Mouse (Mus musculus) frontal cortex, adult (tissue): ENCODE data around the gene Xrcc3.
A peak's percentile ranks its signal among the peaks of the same experiment; 100 is the strongest.

Experiments used
- ATAC-seq: cut with Nextera tagmentation; 2 replicates; pipeline ENCODE4 v1.9.2; 2017; ENCODE audit warnings: mild to moderate bottlenecking, moderate library complexity, mixed read lengths; ENCODE audit not compliant: low TSS enrichment

Xrcc3 gene

DNA sequence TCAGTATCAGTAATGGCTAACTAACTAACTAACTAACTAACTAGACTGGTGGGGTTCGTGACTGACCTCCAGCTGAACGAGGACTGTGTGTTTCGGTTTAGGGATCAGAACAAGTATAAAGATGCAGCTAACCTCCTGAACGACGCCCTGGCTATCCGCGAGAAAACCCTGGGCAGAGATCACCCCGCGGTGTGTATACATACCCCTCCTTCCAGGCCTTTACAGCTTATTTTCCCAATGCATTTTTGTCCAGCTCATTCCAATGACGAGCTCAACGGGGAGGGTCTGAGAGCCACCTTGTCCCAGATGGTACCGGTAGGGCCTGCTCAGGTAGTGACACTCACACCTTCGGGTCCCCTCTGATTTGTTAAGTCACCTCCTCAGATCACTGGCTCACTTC lies 35.8 kb downstream of the Xrcc3 start:
- no peak for ATAC-seq

DNA sequence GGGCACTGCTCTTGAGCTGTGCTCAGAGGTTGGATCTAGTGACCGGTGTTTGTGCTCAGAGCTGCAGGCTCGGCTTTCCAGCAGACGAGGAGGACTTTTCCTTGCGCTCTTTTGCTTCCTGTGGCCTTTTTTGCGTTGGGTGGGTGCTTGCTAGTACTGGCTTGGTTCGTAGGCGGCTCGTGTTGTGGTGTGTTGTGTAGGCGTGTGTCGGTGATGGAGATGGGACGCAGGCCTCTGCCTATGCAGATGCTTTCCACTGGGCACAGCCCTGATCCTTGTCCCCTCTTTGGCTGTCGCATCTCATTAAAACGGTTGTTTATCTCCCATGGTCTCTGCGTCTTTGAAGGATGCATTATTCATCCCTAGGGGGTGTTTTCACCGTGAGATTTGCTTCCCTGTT lies 38.8 kb downstream of the Xrcc3 start:
- ATAC-seq, result peak; percentile 51

DNA sequence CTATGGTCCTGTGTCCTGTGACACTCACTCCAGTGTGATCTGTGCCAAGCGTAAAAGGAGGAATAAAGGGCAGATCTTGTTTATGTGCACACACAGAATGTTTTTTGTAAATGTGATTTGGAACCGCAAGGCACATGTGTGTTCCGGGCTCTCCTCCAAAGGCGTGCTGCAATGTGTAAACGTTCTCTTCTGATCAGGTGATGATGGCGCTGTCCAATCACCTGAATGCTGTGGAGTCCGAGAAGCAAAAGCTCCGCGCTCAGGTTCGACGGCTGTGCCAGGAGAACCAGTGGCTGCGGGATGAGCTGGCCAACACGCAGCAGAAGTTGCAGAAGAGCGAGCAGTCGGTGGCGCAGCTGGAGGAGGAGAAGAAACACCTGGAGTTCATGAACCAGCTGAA lies 39.5 kb downstream of the Xrcc3 start:
- ATAC-seq, result no peak

DNA sequence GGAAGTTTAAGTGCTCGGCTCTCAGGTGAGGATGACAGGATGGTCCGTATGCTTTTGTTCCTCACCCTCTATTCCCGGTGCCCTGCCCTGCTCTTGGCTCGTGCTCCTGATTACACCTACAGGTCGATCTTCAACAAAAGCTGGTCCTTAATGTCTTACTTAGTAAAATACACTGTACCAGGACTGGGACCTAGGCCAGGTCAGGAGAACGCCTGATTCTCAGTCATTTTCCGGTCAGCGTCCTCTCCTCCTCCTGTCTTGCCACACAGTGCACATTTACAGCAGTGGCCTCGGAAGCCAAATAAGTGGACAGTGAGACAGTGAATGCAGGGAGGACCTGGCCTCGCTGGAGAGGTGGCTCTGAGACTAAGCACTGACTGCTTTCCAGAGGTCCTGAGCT lies 43.0 kb downstream of the Xrcc3 start:
- ATAC-seq, result no peak

DNA sequence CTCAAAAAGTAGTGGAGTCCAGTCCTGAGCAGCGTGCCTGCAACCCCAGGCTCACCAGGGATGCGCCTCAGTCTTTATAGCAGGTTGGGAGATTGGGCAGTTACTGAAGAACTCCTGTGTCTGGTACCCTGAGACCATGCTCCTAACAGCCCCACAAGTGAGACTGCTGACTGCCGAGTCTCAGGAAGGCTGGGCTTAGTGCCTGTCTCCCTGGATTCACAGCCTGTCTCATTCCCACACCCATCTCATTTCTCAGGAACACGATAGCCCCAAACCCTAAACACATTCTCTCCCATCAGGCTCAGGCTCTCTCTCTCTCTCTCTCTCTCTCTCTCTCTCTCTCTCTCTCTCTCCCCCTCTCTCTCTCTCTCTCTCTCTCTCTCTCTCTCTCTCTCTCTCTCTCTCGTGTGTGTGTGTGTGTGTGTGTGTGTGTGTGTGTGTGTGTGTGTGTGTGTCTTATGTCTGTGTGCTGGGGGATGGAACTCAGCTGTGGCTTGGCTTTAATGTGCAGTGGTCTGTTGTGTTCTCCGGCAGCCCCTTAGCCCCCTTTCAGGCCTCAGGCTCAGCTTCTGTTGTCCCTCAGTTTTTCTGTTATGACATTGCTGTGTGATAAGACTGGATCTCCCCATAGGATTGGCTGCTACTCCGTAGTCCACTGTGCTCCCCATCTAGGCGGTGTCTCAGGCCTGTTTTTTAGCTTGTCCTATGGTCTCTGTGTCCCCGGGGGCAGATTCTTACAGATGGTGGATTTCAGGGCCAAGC lies 43.7 kb downstream of the Xrcc3 start:
- peak; percentile 25; the same call in 1 of the 2 replicates for ATAC-seq

DNA sequence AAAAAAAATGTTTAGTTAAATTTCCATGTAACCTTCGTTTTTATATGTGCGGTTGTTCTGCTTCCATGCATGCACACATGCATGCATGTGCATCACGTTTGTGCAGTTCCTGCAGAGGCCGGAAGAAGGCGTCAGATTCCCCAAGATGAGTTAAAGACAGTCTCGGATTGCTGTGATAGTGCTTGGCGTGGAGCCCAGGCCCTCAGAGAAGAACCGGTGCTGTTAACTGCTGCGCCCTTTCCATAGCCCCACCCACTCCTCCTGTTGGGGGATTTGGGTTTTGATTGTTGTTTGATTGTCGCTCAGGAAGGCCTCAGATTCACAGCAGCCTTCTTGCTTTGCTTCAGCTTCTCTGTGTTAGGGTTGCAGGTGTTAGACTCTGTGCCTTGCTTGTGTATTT lies 44.4 kb downstream of the Xrcc3 start:
- no peak for ATAC-seq

DNA sequence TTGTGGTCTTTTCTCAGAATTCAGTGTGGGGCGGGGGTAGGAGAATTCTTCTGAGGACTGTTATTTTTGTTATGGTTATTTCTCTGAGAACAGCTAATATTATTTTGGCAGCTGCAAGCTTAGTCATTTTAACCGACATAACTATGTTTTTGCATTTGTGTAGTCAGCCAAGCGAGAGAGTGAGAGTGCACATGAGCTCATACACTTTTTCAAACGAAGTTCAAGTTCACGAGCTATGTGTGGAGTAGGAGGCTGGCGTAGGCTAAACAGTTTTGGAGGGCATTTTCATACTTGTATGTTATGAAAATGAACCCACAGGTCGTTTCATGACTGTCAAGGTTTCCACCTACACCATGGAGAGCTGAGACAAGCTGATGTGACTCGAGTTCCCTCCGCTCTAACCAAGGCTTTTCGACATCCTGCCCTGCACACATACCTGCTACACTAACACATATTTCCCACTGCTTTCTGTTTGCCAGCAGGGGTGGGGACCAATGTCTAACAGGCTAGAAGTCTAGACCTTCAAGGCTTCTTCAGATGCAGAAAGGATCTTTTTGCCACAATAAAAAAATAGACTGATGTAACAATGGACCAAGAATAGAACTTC lies 45.2 kb downstream of the Xrcc3 start:
- ATAC-seq, result no peak

DNA sequence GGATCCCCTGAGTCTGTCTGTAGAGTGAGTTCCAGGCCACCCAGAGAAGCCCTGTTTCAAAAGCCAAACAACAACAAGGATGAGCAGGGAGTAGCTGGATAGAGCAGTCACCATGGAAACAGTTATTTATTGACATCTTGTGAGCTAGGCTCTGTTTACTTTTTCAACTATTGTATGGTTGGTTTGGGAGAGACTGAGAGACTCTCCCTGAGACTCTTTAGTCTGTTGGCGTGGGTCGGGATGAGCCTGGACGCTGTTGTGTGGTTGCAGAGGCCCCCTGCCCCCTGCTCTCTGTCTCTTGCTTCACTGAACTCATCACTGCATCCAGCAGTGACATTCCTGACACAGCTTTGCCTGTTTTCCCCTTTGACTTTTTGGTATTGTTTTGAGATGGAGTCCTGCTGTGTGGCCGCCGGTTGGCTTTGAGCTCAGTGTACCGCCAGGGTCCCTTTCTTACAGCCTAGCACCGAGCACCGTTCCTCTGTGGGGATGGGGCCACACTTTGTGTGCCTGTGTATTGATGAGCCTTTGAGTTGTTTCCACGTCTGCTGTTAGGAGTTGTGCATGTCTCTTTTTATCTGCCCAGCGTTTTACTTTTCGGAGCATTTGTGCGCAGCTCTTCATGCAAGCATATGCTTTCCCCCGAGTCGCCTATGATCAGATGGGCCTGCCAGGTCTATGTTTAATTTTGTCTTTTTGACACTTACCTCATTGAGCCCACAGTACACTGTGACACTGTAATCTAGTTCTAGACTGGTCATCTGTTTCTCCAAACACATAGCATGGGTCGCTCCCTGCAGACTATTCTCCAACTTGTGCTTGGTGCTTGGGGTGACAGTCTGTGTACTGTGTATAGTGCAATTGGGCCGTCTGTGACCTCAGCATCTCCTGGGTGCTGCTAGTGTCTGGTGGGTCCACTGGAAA lies 47.1 kb downstream of the Xrcc3 start:
- ATAC-seq, result peak; percentile 32; the same call in 1 of the 2 replicates

DNA sequence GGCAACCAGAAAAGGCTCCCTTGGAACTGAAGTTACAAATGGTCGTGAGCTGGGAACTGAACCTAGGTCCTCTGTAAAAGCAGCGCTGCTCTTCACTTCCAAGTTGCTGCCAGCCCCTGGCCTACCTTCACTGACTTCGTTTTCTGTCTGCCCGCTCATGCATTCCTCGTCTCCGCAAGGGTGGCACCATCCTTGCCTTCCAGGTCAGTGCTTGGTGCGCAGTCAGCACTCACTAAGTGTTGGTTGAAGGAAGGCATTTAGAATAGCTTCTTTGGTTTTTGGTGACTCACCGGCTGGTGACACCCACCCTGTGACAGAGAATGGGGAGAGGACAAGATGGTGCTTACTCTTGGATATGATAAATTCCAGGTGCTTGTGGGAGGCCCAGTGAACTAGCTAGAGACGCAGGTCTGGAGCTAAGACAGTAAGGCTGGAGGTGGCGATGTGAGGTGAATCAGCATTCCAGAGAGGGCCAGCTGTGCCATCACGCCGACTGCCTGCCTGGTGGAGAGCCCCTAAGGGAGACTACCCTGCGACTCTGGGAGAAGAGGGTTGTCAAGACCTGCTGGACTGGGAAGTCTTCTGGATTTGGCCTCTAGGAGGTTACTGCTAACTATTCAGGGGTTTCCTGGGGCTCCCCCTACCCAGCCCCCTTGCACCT lies 50.9 kb downstream of the Xrcc3 start:
- ATAC-seq, result peak; percentile 11; the same call in 1 of the 2 replicates

DNA sequence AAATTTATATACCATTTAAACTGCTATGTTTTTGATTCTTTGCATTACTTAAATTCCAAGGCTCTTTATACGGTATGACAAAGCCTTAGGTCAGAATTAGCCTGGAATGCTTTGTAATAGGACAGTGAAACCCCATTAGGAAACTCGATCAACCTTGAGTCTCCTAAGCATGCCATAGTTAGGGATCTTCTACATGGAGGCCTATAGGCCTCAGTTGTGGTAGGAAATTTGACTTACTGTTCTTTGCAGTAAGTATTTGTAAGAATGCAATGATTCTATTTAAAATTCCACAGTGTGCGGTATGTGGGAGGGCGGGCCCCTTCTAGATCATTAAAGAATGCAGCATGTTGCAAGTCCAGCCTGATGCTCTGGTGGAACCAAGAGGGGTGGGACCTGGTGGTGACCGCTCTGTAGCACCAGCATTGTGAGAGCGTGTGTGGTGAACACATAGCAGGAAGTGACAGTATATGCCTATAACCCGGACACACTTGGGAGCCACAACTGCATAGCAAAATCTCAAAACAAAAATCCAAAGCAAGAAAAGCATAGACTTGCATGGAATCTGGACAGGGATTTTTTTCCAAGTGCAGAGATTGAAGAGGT lies 53.3 kb downstream of the Xrcc3 start:
- ATAC-seq, result no peak

DNA sequence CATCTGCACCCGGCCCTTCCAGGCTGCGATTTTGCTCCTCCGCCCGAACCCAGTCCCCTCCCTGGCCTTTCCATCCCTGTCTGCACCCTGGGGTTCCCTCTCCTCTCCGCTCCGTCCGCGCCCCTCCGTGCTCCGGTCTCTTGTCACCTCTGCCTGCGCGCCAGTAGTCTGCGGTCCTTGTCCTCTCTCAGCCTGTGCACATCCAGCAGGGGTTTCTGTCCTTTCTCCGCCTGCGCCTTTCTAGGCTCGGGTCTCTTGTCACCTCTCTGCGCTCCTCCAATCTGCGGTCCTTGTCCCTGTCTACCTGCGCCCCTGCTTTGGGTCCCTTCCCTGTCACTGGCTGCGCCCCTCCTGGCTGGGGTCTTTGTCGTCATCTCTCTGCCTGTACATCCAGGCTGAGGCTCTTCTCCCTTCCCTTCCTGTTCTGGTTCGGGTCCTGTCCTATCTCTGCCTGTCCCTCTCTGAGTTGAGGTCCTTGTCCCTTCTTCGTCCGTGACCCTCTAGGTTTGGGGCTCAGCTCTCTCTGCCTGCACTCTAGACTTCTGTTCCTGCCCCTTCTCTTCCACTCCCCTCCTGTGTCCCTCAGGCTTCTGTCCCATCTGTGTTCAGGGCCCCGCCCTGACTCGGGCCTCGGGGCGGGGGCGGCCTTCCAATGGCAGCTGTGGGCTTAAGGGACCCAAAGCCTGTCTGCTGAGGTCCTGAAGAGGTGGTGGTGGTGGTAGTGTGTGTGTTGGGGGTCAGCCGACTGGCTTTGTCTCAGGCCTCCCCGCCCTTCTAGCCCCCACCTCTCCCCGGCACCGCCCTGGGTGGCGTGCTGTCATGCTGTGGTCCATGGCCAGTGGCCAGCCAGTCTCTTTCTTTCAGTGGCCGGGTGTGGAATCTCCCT lies 54.3 kb downstream of the Xrcc3 start:
- ATAC-seq, result peak; percentile 22; the same call in 1 of the 2 replicates

DNA sequence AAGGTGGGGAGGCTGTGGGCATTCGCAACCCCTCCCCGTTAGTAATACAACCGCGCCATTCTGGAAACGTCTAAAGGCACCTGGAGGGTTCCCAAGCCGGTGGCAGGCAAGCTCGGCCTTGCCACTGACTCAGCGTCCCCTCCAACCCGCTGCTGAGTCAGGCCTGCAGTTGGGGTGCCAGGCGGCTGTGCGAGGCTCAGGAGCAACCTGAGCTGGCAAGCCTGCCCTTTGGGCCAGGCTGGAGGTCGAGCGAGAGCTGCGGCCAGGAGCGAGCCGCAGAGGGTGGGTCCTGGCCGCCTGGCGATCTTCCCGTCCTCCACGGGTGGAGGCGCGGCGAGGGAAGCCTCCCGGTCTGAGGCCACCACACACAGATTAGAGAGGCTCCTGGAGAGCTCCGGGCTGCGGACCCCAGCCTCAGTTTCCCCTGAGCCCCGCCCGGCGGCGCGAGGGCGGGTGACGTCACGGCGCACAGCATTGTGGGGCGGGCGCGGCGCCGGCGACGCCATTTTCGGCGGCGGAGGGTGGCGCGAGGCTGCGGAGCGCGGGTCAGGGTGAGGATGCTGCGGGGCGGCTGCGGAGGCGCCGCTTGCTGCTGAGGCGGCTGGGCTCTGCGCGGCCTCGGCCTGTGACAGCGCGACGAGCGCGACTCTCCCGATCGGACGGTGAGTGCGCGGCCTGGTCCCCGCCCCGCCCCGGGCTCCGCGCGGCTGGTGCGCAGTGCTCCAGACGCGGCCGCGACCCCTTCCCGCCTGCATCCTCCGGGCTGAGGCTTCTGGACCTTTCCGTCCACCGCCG lies 55.1 kb downstream of the Xrcc3 start, which contains the start of gene Klc1:
TSS of gene Klc1 (plus strand) at position 469 of the 795 bp plus-strand sequence.
- ATAC-seq, result peak; percentile 53

DNA sequence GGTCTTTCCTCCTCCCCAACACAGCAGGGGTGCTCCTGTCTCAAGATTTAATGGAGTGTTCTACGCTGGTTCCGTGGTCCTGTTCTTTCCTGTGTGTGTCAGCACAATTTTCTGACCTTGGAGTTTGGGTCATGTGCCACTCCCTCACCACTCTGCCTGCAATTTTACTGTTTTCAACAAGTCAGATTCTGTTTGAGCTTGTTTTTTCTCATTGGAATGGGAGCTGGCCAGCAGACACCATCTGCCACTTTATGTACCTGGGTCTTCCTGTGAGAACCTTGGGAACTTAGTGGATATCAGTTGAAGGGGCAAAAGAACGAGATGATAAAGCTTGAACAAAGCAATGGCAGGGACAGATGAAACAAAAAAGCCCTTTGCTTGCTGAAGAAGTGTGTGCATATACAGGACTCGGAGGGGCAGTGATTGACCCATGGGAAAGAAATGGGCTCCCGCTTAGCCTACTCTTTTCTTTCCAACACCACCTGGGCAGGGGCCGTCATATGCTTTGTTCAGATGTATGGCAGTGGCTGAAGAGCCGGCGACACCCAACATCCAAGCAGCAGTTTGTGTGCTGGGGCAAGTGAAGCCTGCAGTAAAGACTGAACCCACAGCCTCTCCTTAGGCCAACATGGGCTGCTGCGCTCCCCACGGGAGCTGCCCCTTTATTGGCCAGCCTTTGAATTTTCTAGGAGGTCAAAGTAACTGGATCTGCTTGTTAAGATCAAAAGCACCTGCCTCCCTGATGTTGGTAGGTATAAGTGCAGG lies 55.9 kb downstream of the Xrcc3 start:
- ATAC-seq, result no peak

DNA sequence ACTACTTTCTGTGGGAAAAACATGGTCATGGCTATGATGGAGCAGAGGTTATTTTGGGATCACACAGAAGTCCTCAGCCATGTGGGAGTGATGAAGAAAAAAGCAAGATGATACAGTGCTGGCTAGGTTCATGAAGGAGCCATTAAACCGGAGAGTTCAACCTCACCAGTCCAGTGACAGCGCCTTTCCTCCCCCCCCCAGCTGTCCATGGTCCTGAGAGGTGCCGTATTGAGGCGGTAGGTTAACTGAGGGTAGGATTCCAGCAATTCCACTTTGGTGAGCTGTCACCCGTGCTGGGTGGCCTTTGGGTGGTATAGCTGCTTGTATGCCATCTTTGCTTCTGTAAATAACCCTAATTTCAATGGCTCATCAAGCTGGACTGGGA lies 57.0 kb downstream of the Xrcc3 start:
- no peak for ATAC-seq

DNA sequence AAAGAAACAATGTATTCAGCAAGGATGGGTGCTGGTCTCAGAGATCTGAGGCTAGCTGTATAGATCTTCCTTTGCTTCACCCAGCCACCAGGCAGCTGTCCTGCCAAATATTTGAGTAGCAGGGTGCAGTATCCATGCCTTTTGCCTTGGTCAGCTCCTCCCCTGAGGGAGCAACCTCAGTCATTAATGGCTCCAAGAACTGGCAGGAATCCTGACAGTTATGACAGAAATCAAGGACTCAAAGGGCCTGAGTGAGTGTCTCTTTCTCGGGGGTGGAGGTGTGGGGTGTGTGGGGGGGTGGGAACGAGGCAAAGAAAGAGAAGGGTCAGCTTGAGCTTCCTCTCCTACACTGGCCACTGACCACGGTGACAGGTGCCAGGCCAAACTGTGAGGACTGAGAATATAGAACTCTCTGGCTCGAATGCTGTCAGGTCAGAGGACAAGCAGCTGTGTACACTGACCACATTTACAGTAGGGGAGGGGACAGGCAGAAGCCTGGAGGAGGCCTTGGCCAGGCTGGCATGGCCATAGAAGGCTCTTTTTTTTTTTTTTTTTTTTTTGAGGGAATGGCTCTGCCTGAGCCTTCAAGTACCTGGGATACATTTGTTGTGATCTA lies 57.5 kb downstream of the Xrcc3 start:
- no peak for ATAC-seq

DNA sequence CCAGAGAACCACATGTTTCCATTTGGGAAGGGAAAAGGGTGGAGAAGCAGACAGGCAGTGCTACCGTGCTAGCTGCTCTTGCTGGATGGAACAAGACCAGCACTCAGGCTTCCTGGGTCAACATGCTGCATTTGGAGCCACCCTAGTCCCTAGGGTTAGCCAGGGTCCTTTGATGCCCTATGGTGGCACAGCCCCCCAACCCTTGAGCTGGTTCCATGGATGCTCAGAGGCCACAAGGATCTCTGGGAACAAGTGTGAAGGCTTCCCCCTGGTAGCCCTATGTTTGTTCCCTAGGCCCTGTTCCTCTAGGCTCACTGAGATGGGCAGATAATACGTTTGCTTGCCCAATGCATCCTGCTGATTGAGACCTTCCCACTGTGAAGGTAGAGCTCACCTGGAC lies 58.4 kb downstream of the Xrcc3 start:
- ATAC-seq, result no peak

DNA sequence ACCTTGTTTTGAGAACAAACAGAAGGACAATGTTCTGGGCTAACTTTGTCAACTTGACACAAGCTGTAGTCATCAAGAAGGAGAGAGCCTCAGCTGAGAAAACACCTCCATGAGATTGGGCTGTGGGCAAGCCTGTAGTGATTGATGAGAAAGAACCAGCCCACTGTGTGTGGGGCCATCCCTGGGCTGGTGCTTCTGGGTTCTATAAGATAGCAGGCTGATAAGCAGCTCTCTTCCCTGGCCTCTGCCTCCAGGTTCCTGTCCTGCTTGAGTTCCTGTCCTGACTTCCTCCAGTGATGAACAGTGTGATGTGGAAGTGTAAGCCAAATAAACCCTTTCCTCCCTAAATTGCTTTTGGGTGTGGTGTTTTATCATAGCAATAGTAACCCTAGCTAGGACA lies 59.0 kb downstream of the Xrcc3 start:
- no peak for ATAC-seq

DNA sequence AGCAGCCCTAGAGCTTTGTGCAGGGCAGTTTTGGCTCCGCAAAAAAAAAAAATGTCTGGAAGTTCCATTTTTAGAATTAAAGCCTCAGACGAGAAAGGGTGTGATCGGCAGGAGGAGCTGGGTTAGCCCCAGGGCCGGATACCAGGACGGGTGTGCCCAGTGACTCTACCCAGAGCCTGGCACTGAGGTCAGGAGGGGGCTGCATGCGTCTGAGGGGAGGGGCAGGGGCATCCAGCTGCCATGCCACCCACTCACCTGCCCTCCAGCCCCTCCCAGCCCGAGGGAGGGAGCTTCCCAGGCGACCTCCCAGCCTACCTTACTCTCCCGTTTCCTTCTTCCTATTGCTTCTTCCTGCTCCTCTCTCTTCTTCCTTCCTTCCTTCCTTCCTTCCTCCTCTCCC lies 60.3 kb downstream of the Xrcc3 start:
- ATAC-seq, result no peak
